Mouse (Mus musculus) spleen, adult 2 months (tissue): ENCODE data around the gene Polr2c.
A peak's percentile ranks its signal among the peaks of the same experiment; 100 is the strongest.

Source experiments
- CTCF ChIP-seq: fragments of 200-500 bp; IDR thresholded peaks from 2 replicates; pipeline ENCODE4 v1.5.1; 2011; ENCODE audit warnings: mild to moderate bottlenecking, inconsistent platforms; ENCODE audit not compliant: insufficient read depth, insufficient read length, insufficient replicate concordance; ENCODE audit errors: extremely low read depth
- POLR2A ChIP-seq: fragments of 200-500 bp; IDR thresholded peaks from 2 replicates; pipeline ENCODE4 v1.6.1; 2011; ENCODE audit warnings: low read depth, low read length, inconsistent platforms

DNA sequence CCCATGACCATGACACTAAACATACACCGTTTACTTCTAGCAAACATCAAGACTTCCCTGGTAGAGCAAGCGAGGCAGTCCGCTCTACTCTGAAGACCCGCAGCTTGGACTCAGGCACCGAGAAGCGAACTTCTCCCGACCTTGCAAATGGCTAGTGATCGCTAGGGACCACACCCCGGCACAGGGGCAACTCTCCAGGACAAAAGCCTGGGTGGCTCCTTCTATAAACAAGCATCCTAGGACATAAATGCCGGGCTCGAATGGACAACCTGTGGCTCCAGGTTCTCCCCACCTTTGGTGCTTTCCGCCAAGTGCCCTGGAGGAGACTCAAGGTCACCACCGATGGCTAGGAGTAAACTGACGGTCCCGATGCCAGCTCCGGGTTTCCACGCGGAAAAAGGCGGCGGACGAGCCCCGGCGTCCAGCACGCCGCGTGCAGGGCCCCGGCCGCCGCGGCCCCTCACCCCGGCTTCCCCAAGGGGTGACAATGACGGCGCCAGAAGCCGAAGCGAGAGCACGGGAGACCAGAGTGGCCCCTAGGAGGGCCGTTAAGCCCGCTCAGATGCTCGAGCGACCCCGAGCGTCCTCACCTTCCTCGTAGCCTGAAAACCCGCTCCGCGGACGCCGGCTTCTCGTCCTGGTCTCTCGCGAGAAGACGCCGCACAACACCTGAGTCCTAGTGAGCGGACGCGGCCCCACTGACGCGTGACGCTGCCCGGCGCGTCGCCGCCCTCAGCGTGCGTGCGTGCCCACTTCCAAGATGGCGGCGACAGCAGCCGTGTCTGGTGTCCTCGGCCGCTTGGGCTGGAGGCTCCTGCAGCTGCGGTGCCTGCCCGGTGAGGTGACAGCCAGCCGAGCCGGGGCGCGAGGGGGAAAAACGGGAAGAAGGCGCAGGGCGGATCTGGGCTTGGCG, 19.3 kb upstream of the Polr2c start, which contains the start of the genes Coq9 and Ciapin1:
- TF ChIP-seq POLR2A = peak; percentile 84
- no peak for TF ChIP-seq CTCF
